Mouse (Mus musculus) forebrain, postnatal 0 days (tissue): ENCODE measurements around the gene Eme2. TPM values are rescaled to one million over a fixed set of nuclear protein-coding genes. Genes with fewer than 3 reads are reported as not detected.
A peak's percentile ranks its signal among the peaks of the same experiment; 100 is the strongest.

Experiments used
- ATAC-seq: fragments of 200-750 bp; cut with Nextera tagmentation; 2 replicates; pipeline ENCODE4 v1.8.0; 2017; ENCODE audit warnings: mild to moderate bottlenecking, moderate library complexity
- DNase-seq: peaks from one replicate; pipeline ENCODE4 v3.0.0-alpha.2; 2015
- H3K27ac ChIP-seq: fragments of 300-500 bp; sonication (generic); 2 replicates; pipeline ENCODE4 v1.5.1; 2014; ENCODE audit warnings: low read depth, mild to moderate bottlenecking, antibody characterized with exemption, low read length, moderate library complexity, mixed read lengths
- H3K27me3 ChIP-seq: fragments of 300-500 bp; sonication (generic); 2 replicates; pipeline ENCODE4 v1.6.1; 2014; ENCODE audit warnings: mild to moderate bottlenecking, low read length, mixed read lengths; ENCODE audit not compliant: insufficient read depth
- H3K36me3 ChIP-seq: fragments of 300-500 bp; sonication (generic); 2 replicates; pipeline ENCODE4 v1.6.1; 2014; ENCODE audit warnings: mild to moderate bottlenecking, moderate library complexity; ENCODE audit not compliant: insufficient read depth
- H3K4me1 ChIP-seq: fragments of 300-500 bp; sonication (generic); 2 replicates; pipeline ENCODE4 v1.6.1; 2014; ENCODE audit warnings: antibody characterized with exemption; ENCODE audit not compliant: insufficient read depth
- H3K4me2 ChIP-seq: fragments of 300-500 bp; sonication (generic); 2 replicates; pipeline ENCODE4 v1.6.1; 2014; ENCODE audit warnings: low read depth, mild to moderate bottlenecking, moderate library complexity
- H3K4me3 ChIP-seq: fragments of 300-500 bp; sonication (generic); 2 replicates; pipeline ENCODE4 v1.5.1; 2014; ENCODE audit warnings: low read depth, low read length, mixed read lengths
- H3K9ac ChIP-seq: fragments of 300-500 bp; sonication (generic); 2 replicates; pipeline ENCODE4 v1.6.1; 2014; ENCODE audit warnings: mild to moderate bottlenecking
- H3K9me3 ChIP-seq: fragments of 300-500 bp; sonication (generic); 2 replicates; pipeline ENCODE4 v1.6.1; 2016; ENCODE audit warnings: low read length
- CTCF ChIP-seq: sonication (generic); IDR thresholded peaks from 2 replicates; pipeline ENCODE4 v1.5.1; 2016; ENCODE audit warnings: antibody characterized with exemption, control low read depth, low read depth
- WGBS: fragments of 180-500 bp; shearing (Covaris S2); extraction: QIAGEN DNeasy Blood & Tissue Kit; methylation state at CpG from one replicate; pipeline ENCODE4 v1.1.7; 2014; 5-methylcytosine and 5-hydroxymethylcytosine counted together
- polyA plus RNA-seq: library from polyadenylated mRNA; unstranded; fragments of >200 nt; fragmentation: Nextera tagmentation; extraction: Ambion mirVana; gene quantifications from 2 replicates; pipeline ENCODE4 v1.2.1, GENCODE M21; 2015
- total RNA-seq: library from RNA; depleted of rRNA; stranded (reverse); fragments of >200 nt; gene quantifications from 2 replicates; pipeline ENCODE4 v1.2.3, GENCODE M21; 2014

Eme2 gene
- total and polyA plus RNA-seq, 2 experiments from 2014 or later: 17.9 to 35.6 TPM

DNA sequence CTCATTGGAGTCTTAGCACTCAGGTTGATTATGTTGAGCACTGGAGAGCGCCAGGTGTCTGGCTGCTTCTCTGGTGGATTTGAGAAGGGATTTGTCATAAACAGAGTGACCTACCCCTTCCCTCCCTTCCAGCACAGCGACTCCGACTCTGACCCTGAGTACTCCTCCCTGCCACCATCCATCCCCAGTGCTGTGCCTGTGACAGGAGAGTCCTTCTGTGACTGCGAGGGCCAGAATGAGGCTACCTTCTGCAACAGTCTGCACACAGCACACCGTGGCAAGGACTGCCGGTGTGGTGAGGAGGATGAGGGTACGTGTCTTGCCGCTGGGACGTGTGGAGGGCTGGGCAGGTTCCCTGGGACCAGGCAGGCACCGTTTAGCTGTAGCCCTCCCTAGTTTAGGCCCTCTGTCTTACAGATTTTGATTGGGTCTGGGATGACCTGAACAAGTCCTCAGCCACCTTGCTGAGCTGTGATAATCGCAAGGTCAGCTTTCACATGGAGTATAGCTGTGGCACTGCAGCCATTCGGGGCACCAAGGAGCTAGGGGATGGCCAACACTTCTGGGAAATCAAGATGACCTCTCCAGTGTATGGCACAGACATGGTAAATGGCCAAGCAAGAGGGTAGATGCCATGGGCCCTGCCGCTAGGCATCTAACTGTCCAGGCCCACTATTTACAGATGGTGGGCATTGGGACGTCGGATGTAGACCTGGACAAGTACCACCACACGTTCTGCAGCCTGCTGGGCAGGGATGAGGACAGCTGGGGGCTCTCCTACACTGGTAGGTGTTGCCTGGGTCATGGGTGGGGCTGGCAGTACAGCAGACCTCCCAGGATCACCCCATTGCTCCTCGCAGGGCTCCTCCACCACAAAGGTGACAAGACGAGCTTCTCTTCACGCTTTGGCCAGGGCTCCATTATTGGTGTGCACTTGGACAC, 4.5 kb downstream of the Eme2 start:
- H3K9ac ChIP-seq: no peak overlapping the region
- peaks cover 43% of the 10 kb centered on the region for H3K36me3 ChIP-seq
- 86% methylated on average over 19 of the region's 19 CpGs for WGBS
- no peak overlapping the region for H3K27ac ChIP-seq
- no peak overlapping the region for H3K4me3 ChIP-seq
- DNase-seq (no peak), ATAC-seq (no peak)
- no peaks in the 10 kb centered on the region for H3K27me3 ChIP-seq
- no peak for TF ChIP-seq CTCF
- no peaks in the 10 kb centered on the region for H3K9me3 ChIP-seq
- no peak overlapping the region for H3K4me2 ChIP-seq
- peaks cover 18% of the 10 kb centered on the region for H3K4me1 ChIP-seq

DNA sequence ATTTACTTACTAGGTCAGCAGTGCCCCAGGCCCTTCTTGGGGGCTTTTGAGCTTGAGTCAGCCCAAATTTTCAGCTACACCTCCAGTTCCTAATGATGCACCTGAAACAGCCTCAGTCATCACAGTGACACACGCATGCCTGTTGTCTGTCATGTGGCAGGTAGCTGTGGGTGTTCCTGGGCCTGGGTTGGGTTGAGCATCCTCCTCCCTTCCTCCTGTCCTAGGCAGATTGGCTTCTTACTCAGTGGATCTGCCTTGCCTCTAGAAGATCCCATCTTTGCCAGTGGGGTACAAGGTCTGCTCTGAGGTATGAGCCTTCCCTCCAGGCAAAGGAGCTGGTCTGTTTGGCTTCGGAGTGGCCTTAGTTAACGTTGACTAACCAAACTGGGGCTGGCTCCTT, 6.0 kb downstream of the Eme2 start:
- 93% methylated on average over 3 of the region's 3 CpGs for WGBS
- DNase-seq: no peak
- H3K9me3 ChIP-seq: no peaks in the 10 kb centered on the region
- no peak for TF ChIP-seq CTCF
- H3K27me3 ChIP-seq: no peaks in the 10 kb centered on the region
- no peak overlapping the region for H3K4me2 ChIP-seq
- H3K36me3 ChIP-seq: peaks cover 46% of the 10 kb centered on the region
- H3K9ac ChIP-seq: no peak overlapping the region
- no peak overlapping the region for H3K27ac ChIP-seq
- no peak for ATAC-seq
- peaks cover 13% of the 10 kb centered on the region for H3K4me1 ChIP-seq
- no peak overlapping the region for H3K4me3 ChIP-seq

DNA sequence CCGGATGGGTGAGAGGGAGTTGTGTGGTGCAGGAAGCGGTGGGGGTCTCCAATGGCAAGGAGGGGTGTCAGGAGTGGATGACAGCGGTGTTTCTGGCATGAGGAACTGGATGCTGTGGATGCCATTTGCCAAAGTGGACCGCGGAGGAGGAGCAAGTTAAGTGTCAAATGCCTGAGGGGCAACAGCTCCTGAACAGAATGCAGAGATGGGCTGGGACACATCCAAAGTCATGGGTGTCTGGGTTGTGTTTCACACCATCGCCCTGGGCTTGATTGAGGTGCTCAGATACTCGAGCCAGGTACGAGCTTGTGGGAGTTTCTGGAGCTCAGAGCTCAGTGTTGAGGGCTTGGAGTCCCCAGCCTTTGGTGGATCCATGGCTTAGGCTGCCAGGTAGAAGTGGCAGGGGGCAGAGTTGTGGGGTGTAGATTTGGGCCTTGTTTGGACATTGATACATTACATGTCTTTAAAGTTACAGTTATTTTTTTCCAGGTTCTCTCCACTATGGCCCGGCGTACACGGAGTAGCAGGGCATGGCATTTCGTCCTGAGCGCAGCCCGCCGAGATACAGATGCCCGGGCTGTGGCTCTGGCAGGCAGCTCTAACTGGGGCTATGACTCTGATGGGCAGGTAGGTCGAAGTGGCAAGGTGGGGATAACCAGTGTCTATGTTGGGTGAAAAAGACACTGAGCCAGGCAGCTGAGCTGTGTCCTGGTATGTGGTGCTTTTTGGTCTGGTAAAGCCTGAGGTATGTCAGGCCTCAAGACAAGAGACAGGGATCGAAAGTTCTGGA, 7.4 kb downstream of the Eme2 start:
- ATAC-seq: no peak
- H3K27ac ChIP-seq: peak overlapping the region; percentile 84; the same call in 1 of the 2 replicates

GRCm38 (mm10) chr17:24886932-24887271, 8.0 kb downstream of the Eme2 start:
- peak; percentile 30 for ATAC-seq

More for the DNA sequence above, 7.4 kb downstream of the Eme2 start:
- DNase-seq: no peak
- TF ChIP-seq CTCF: no peak
- Histone ChIP-seq H3K4me3 (peak overlapping the region; percentile 86), H3K36me3 (peaks cover 46% of the 10 kb centered on the region), H3K4me1 (peaks cover 9% of the 10 kb centered on the region), H3K4me2 (peak overlapping the region; percentile 92), H3K27me3 (no peaks in the 10 kb centered on the region), H3K9ac (peak overlapping the region; percentile 77), H3K9me3 (no peaks in the 10 kb centered on the region)
- WGBS: 65% methylated on average over 18 of the region's 18 CpGs

GRCm38 (mm10) chr17:24886134-24886931, 8.6 kb downstream of the Eme2 start, which contains the start of the genes Nubp2 and Spsb3:
Gene Nubp2 (minus strand): TSS chr17:24886349.
Gene Spsb3 (plus strand): TSS chr17:24886643.
- H3K4me1 ChIP-seq: peaks cover 9% of the 10 kb centered on the region
- peak within 1 kb of the TSS; percentile 77 for H3K9ac ChIP-seq
- peak within 1 kb of the TSS; percentile 92 for H3K4me2 ChIP-seq
- H3K4me3 ChIP-seq: peak within 1 kb of the TSS; percentile 86
- WGBS: 1% methylated on average over 69 of the region's 69 CpGs
- no peaks in the 10 kb centered on the region for H3K27me3 ChIP-seq
- peaks cover 36% of the 10 kb centered on the region for H3K36me3 ChIP-seq
- TF ChIP-seq CTCF: peak; percentile 53
- DNase-seq: peak; percentile 99
- no peaks in the 10 kb centered on the region for H3K9me3 ChIP-seq
- peak; percentile 98 for ATAC-seq
- H3K27ac ChIP-seq: peak within 1 kb of the TSS; percentile 84

More at GRCm38 (mm10) chr17:24886932-24887271, 8.0 kb downstream of the Eme2 start:
- Histone ChIP-seq H3K4me1 (peaks cover 9% of the 10 kb centered on the region), H3K4me3 (peak overlapping the region; percentile 86), H3K36me3 (peaks cover 42% of the 10 kb centered on the region), H3K27ac (peak overlapping the region; percentile 84), H3K9ac (peak overlapping the region; percentile 77), H3K9me3 (no peaks in the 10 kb centered on the region), H3K4me2 (peak overlapping the region; percentile 92), H3K27me3 (no peaks in the 10 kb centered on the region)
- DNase-seq: no peak
- TF ChIP-seq CTCF: no peak
- WGBS: 1% methylated on average over 18 of the region's 18 CpGs

GRCm38 (mm10) chr17:24885356-24886133, 9.3 kb downstream of the Eme2 start:
- DNase-seq: no peak
- Histone ChIP-seq H3K4me1 (peaks cover 9% of the 10 kb centered on the region), H3K4me3 (peak overlapping the region; percentile 86), H3K9ac (peak overlapping the region; percentile 59), H3K4me2 (peak overlapping the region; percentile 88), H3K27me3 (no peaks in the 10 kb centered on the region), H3K9me3 (no peaks in the 10 kb centered on the region), H3K36me3 (peaks cover 29% of the 10 kb centered on the region), H3K27ac (no peak overlapping the region)
- TF ChIP-seq CTCF: no peak
- WGBS: 27% methylated on average over 22 of the region's 22 CpGs
- no peak for ATAC-seq
